Mouse (Mus musculus) midbrain, postnatal 0 days (tissue): ENCODE results near the gene Fntb. TPM values are rescaled to one million over a fixed set of nuclear protein-coding genes. Genes with fewer than 3 reads are reported as not detected.
A peak's percentile ranks its signal among the peaks of the same experiment; 100 is the strongest.

ENCODE experiments used
- ATAC-seq: fragments of 200-750 bp; cut with Nextera tagmentation; 2 replicates; pipeline ENCODE4 v1.8.0; 2017; ENCODE audit warnings: moderate number of reproducible peaks, mild to moderate bottlenecking, moderate TSS enrichment, moderate library complexity; ENCODE audit not compliant: low FRiP score
- DNase-seq: peaks from one replicate; pipeline ENCODE4 v3.0.0-alpha.2; 2015; ENCODE audit warnings: low spot score
- H3K27ac ChIP-seq: fragments of 300-500 bp; sonication (generic); 2 replicates; pipeline ENCODE4 v1.5.1; 2014; ENCODE audit warnings: low read depth, mild to moderate bottlenecking, low read length, mixed read lengths
- H3K27me3 ChIP-seq: fragments of 300-500 bp; sonication (generic); 2 replicates; pipeline ENCODE4 v1.6.1; 2014; ENCODE audit warnings: low read length, control low read depth, mixed read lengths; ENCODE audit not compliant: insufficient read depth
- H3K36me3 ChIP-seq: fragments of 300-500 bp; sonication (generic); 2 replicates; pipeline ENCODE4 v1.6.1; 2014; ENCODE audit warnings: low read length, control low read depth, mixed read lengths; ENCODE audit not compliant: insufficient read depth
- H3K4me1 ChIP-seq: fragments of 300-500 bp; sonication (generic); 2 replicates; pipeline ENCODE4 v1.6.1; 2014; ENCODE audit warnings: mild to moderate bottlenecking, control low read depth, antibody characterized with exemption, low read length, mixed read lengths; ENCODE audit not compliant: insufficient read depth
- H3K4me2 ChIP-seq: fragments of 300-500 bp; sonication (generic); 2 replicates; pipeline ENCODE4 v1.6.1; 2014; ENCODE audit warnings: low read depth, mild to moderate bottlenecking, low read length, mixed read lengths; ENCODE audit not compliant: poor library complexity, severe bottlenecking
- H3K4me3 ChIP-seq: fragments of 300-500 bp; sonication (generic); 2 replicates; pipeline ENCODE4 v1.5.1; 2014; ENCODE audit warnings: low read depth, mild to moderate bottlenecking, low read length, moderate library complexity
- H3K9ac ChIP-seq: fragments of 300-500 bp; sonication (generic); replicated peaks from 2 replicates; pipeline ENCODE4 v1.6.1; 2014; ENCODE audit warnings: mild to moderate bottlenecking, low read length, moderate library complexity, mixed read lengths; ENCODE audit not compliant: poor library complexity, severe bottlenecking
- H3K9me3 ChIP-seq: fragments of 300-500 bp; sonication (generic); 2 replicates; pipeline ENCODE4 v1.6.1; 2016; ENCODE audit warnings: low read length, control low read depth
- CTCF ChIP-seq: IDR thresholded peaks from 2 replicates; pipeline ENCODE4 v1.5.1; 2016; ENCODE audit warnings: antibody characterized with exemption, mild to moderate bottlenecking
- WGBS: fragments of 180-500 bp; shearing (Covaris S2); extraction: QIAGEN DNeasy Blood & Tissue Kit; methylation state at CpG from one replicate; pipeline ENCODE4 v1.1.7; 2014; 5-methylcytosine and 5-hydroxymethylcytosine counted together
- polyA plus RNA-seq: library from polyadenylated mRNA; unstranded; fragments of >200 nt; fragmentation: Nextera tagmentation; extraction: Ambion mirVana; gene quantifications from 2 replicates; pipeline ENCODE4 v1.2.1, GENCODE M21; 2015
- total RNA-seq: library from RNA; depleted of rRNA; stranded (reverse); fragments of >200 nt; gene quantifications from 2 replicates; pipeline ENCODE4 v1.2.3, GENCODE M21; 2014

The Fntb gene
- total and polyA plus RNA-seq, 2 experiments from 2014 or later: 34.3 to 36.6 TPM

- Histone ChIP-seq H3K27me3 (no peaks in the 10 kb centered on the region), H3K36me3 (peaks cover 14% of the 10 kb centered on the region; the same call in 1 of the 2 replicates), H3K9me3 (no peaks in the 10 kb centered on the region), H3K27ac (no peak overlapping the region), H3K4me3 (no peak overlapping the region), H3K4me2 (no peak overlapping the region), H3K4me1 (no peaks in the 10 kb centered on the region), H3K9ac (no peak overlapping the region)
- no peak for TF ChIP-seq CTCF
- ATAC-seq (no peak), DNase-seq (no peak)
- 89% methylated on average over 16 of the region's 16 CpGs for WGBS
Observed at GRCm38 (mm10) chr12:76892910-76893695, 127.7 kb downstream of the Fntb start.

- WGBS: 76% methylated on average over 10 of the region's 10 CpGs
- H3K27ac ChIP-seq: no peak overlapping the region
- no peak overlapping the region for H3K4me3 ChIP-seq
- no peak overlapping the region for H3K9ac ChIP-seq
- no peak for ATAC-seq
- no peak for TF ChIP-seq CTCF
- no peaks in the 10 kb centered on the region for H3K9me3 ChIP-seq
- H3K4me2 ChIP-seq: no peak overlapping the region
- DNase-seq: no peak
- no peaks in the 10 kb centered on the region for H3K4me1 ChIP-seq
- 0 out of 2 replicates have a peak, but pooled peaks cover 11% of the 10 kb centered on the region for H3K36me3 ChIP-seq
- no peaks in the 10 kb centered on the region for H3K27me3 ChIP-seq
Observed at GRCm38 (mm10) chr12:76894792-76895559, 129.6 kb downstream of the Fntb start.

GRCm38 (mm10) chr12:76895777-76896176 is 130.4 kb downstream of the Fntb start:
- Histone ChIP-seq H3K27ac (no peak overlapping the region; the same call in 1 of the 2 replicates), H3K27me3 (no peaks in the 10 kb centered on the region), H3K9ac (no peak overlapping the region), H3K4me3 (no peak overlapping the region), H3K36me3 (0 out of 2 replicates have a peak, but pooled peaks cover 13% of the 10 kb centered on the region), H3K4me1 (no peaks in the 10 kb centered on the region), H3K9me3 (no peaks in the 10 kb centered on the region), H3K4me2 (no peak overlapping the region)
- 0 out of 2 replicates have a peak, but pooled peaks have one; percentile 16 for ATAC-seq
- WGBS: 26% methylated on average over 7 of the region's 7 CpGs
- no peak for TF ChIP-seq CTCF
- DNase-seq: peak; percentile 30

- H3K9ac ChIP-seq: no peak overlapping the region
- no peak for DNase-seq
- no peaks in the 10 kb centered on the region for H3K9me3 ChIP-seq
- H3K4me1 ChIP-seq: no peaks in the 10 kb centered on the region
- no peak overlapping the region for H3K4me2 ChIP-seq
- ATAC-seq: no peak
- H3K27me3 ChIP-seq: no peaks in the 10 kb centered on the region
- H3K27ac ChIP-seq: no peak overlapping the region
- WGBS: 94% methylated on average over 4 of the region's 4 CpGs
- H3K4me3 ChIP-seq: no peak overlapping the region
- 0 out of 2 replicates have a peak, but pooled peaks cover 8% of the 10 kb centered on the region for H3K36me3 ChIP-seq
- TF ChIP-seq CTCF: no peak
Observed at GRCm38 (mm10) chr12:76896566-76896965, 131.2 kb downstream of the Fntb start.

- no peak overlapping the region for H3K27ac ChIP-seq
- H3K9ac ChIP-seq: no peak overlapping the region
- no peaks in the 10 kb centered on the region for H3K9me3 ChIP-seq
- no peak overlapping the region for H3K4me3 ChIP-seq
- H3K4me1 ChIP-seq: no peaks in the 10 kb centered on the region
- no peaks in the 10 kb centered on the region for H3K27me3 ChIP-seq
- TF ChIP-seq CTCF: no peak
- WGBS: 86% methylated on average over 10 of the region's 10 CpGs
- ATAC-seq (no peak), DNase-seq (no peak)
- 0 out of 2 replicates have a peak, but pooled peaks cover 8% of the 10 kb centered on the region for H3K36me3 ChIP-seq
- H3K4me2 ChIP-seq: no peak overlapping the region
Observed at GRCm38 (mm10) chr12:76897006-76897405, 131.6 kb downstream of the Fntb start.

- no peaks in the 10 kb centered on the region for H3K4me1 ChIP-seq
- no peaks in the 10 kb centered on the region for H3K9me3 ChIP-seq
- H3K27ac ChIP-seq: no peak overlapping the region
- no peaks in the 10 kb centered on the region for H3K27me3 ChIP-seq
- H3K4me2 ChIP-seq: no peak overlapping the region
- no peak overlapping the region for H3K4me3 ChIP-seq
- no peak for ATAC-seq
- no peak overlapping the region for H3K9ac ChIP-seq
- no peak for TF ChIP-seq CTCF
- peaks cover 8% of the 10 kb centered on the region; the same call in 1 of the 2 replicates for H3K36me3 ChIP-seq
- DNase-seq: no peak
Observed at GRCm38 (mm10) chr12:76898141-76898540, 132.8 kb downstream of the Fntb start.
